Mouse (Mus musculus): ENCODE measurements at regions not wholly inside any gene's neighbourhood (a gene's known extent, or its start where the extent isn't known, plus 50 kb on each side); places are given as distances from the start of the nearest gene placed in this dataset.

DNA sequence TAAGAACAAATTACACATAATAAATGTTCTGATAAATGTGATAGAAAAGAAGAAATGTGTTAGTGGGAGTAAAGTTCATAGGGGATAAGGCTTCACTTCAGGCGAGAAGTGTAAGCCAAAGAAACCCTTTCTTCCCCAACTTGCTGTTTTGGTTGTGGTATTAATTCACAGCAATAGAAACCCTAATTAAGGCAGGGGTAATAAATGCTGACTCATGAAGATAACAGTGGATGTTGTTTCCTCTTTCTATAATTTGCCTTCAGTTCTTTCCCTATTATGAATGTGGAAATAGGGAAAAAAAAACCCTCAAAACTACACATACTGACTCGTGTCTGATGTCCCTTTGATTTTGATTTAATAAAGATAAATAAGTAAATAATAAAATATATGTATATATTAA, 104.8 kb upstream of the Ccn2 start:
- TF ChIP-seq MAFK (IDR thresholded peaks at IDR 0.05; ENCODE audit: insufficient replicate concordance, low read length) (peak; percentile 69; the same call in 1 of the 2 replicates), JUND (conservative IDR thresholded peaks at IDR 0.05; ENCODE audit: low read depth, low read length) (no peak)
- in situ Hi-C loops (cut with MboI; ENCODE audit: low pct_ligation_motif_present, low pct_unique_long_range_greater_than_20kb, low sequenced_read_pairs), result no loop called here
- Histone ChIP-seq H3K27me3 (replicated peaks) (no peaks in the 10 kb centered on the region), H3K4me1 (ENCODE audit: control insufficient read depth in 1 of 2, insufficient read depth in 2 of 2) (no peaks in the 10 kb centered on the region), H3K36me3 (replicated peaks in 1 of 2; ENCODE audit: control insufficient read depth in 1 of 2, insufficient read depth in 1 of 2, low read length in 1 of 2) (no peaks in the 10 kb centered on the region), H3K9me3 (replicated peaks; ENCODE audit: low read length) (no peaks in the 10 kb centered on the region), H3K4me3 (replicated peaks in 1 of 3; ENCODE audit: low read depth in 2 of 3, low read length in 2 of 3, poor library complexity in 1 of 3) (no peak overlapping the region), H3K9ac (ENCODE audit: insufficient read depth, low read depth) (no peak overlapping the region), H3K79me2 (replicated peaks; ENCODE audit: control insufficient read depth, extremely low read depth, insufficient read depth, poor library complexity, severe bottlenecking) (no peaks in the 10 kb centered on the region), H3K4me2 (ENCODE audit: insufficient read depth, low read depth, poor library complexity, severe bottlenecking) (no peak overlapping the region), H3K27ac (ENCODE audit: insufficient read depth, low read depth) (no peak overlapping the region)
- dilution Hi-C loops (cut with MboI; ENCODE audit: extremely low pct_ligation_motif_present, extremely low pct_unique_long_range_greater_than_20kb, low sequenced_read_pairs), result no loop called here
- DNase-seq (ENCODE audit: extremely low read depth), result no peak

DNA sequence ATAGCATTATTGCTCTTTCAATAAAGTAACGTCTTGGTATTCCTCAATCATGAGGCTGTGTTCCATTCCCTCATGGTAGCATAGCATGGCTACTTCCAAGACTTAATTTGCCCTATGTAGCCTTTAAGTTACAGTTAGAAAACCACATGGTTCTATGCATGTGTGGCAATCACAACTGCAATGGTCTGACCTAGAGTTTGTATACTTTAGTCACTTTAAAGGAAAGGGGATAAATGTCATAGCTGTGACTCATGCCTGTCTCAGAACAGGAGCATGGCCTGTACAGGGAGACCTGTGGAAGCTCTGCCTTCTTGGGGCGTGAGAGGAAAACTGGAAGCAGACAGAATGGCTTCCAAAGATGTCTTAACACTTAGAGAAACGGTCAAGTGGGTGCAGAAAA, 103.4 kb upstream of the Ccn2 start:
- H3K36me3 ChIP-seq (replicated peaks in 1 of 2; ENCODE audit: control insufficient read depth in 1 of 2, insufficient read depth in 1 of 2, low read length in 1 of 2), result no peaks in the 10 kb centered on the region
- no peaks in the 10 kb centered on the region for H3K4me1 ChIP-seq (ENCODE audit: control insufficient read depth in 1 of 2, insufficient read depth in 2 of 2)
- H3K27ac ChIP-seq (ENCODE audit: insufficient read depth, low read depth), result no peak overlapping the region
- no peaks in the 10 kb centered on the region for H3K9me3 ChIP-seq (replicated peaks; ENCODE audit: low read length)
- TF ChIP-seq MYC (IDR thresholded peaks at IDR 0.05; ENCODE audit: low read depth, low read length), result no peak
- no peak for TF ChIP-seq MAZ (IDR thresholded peaks at IDR 0.05; ENCODE audit: low read depth, low read length)
- TF ChIP-seq KAT2A (IDR thresholded peaks at IDR 0.05; ENCODE audit: insufficient replicate concordance, low read length), result no peak
- no peak for TF ChIP-seq E2F4 (IDR thresholded peaks at IDR 0.05; ENCODE audit: insufficient replicate concordance, low read depth, low read length)
- no peak for TF ChIP-seq GABPA (IDR thresholded peaks at IDR 0.05; ENCODE audit: insufficient replicate concordance, low read depth, low read length)
- no peak for TF ChIP-seq CHD2 (IDR thresholded peaks at IDR 0.05; ENCODE audit: low read length)
- no peak for TF ChIP-seq ETS1 (conservative IDR thresholded peaks at IDR 0.05; ENCODE audit: low read depth, low read length)
- TF ChIP-seq JUND (conservative IDR thresholded peaks at IDR 0.05; ENCODE audit: low read depth, low read length), result no peak
- no peak for TF ChIP-seq ZMIZ1 (IDR thresholded peaks at IDR 0.05; ENCODE audit: low read depth, low read length)
- no peak for TF ChIP-seq JUN (IDR thresholded peaks at IDR 0.05; ENCODE audit: insufficient read depth, low read depth, low read length)
- no peak for TF ChIP-seq CTCF (conservative IDR thresholded peaks at IDR 0.05 in 1 of 2, IDR thresholded peaks at IDR 0.05 in 1 of 2; ENCODE audit: low read depth in 2 of 2, low read length in 2 of 2)
- no peak for TF ChIP-seq RCOR1 (conservative IDR thresholded peaks at IDR 0.05; ENCODE audit: low read depth, low read length)
- TF ChIP-seq PAX5 (IDR thresholded peaks at IDR 0.05; ENCODE audit: low read length), result no peak
- TF ChIP-seq TCF12 (IDR thresholded peaks at IDR 0.05; ENCODE audit: low read depth, low read length), result no peak
- no peak for TF ChIP-seq IRF4 (IDR thresholded peaks at IDR 0.05; ENCODE audit: low read depth, low read length)
- no peak for TF ChIP-seq SIN3A (IDR thresholded peaks at IDR 0.05; ENCODE audit: low read length)
- TF ChIP-seq ZKSCAN1 (IDR thresholded peaks at IDR 0.05; ENCODE audit: borderline replicate concordance, low read depth, low read length), result no peak
- TF ChIP-seq CHD1 (IDR thresholded peaks at IDR 0.05; ENCODE audit: low read depth, low read length), result no peak
- no peak for TF ChIP-seq ZC3H11A (IDR thresholded peaks at IDR 0.05; ENCODE audit: low read depth, low read length)
- TF ChIP-seq MXI1 (IDR thresholded peaks at IDR 0.05; ENCODE audit: low read depth, low read length), result no peak
- in situ Hi-C loops (cut with MboI; ENCODE audit: low pct_ligation_motif_present, low pct_unique_long_range_greater_than_20kb, low sequenced_read_pairs) (no loop called here), dilution Hi-C loops (cut with MboI; ENCODE audit: extremely low pct_ligation_motif_present, extremely low pct_unique_long_range_greater_than_20kb, low sequenced_read_pairs) (no loop called here)
- no peaks in the 10 kb centered on the region for H3K79me2 ChIP-seq (replicated peaks; ENCODE audit: control insufficient read depth, extremely low read depth, insufficient read depth, poor library complexity, severe bottlenecking)
- no peak overlapping the region for H3K9ac ChIP-seq (ENCODE audit: insufficient read depth, low read depth)
- no peaks in the 10 kb centered on the region for H3K27me3 ChIP-seq (replicated peaks)
- no peak for DNase-seq (ENCODE audit: extremely low read depth)
- no peak overlapping the region for H3K4me3 ChIP-seq (replicated peaks in 1 of 3; ENCODE audit: low read depth in 2 of 3, low read length in 2 of 3, poor library complexity in 1 of 3)
- H3K4me2 ChIP-seq (ENCODE audit: insufficient read depth, low read depth, poor library complexity, severe bottlenecking), result no peak overlapping the region

Measured in CH12.LX (cell line).